Mouse (Mus musculus): ENCODE results near the gene Aprt.
A peak's percentile ranks its signal among the peaks of the same experiment; 100 is the strongest.
"Not testable (repeated sequence)": the region's sequence is repeated elsewhere in the genome, so short reads cannot be mapped to it uniquely, and the experiment has no call there.

Gene Aprt

GRCm38 (mm10) chr8:122586171-122586570 is 9.5 kb upstream of the Aprt start:
- no peak for DNase-seq (ENCODE audit: low spot score in 2 of 2)

GRCm38 (mm10) chr8:122585411-122585891 is 8.7 kb upstream of the Aprt start:
- DNase-seq (ENCODE audit: low spot score in 2 of 2) = no peak

GRCm38 (mm10) chr8:122584981-122585380 is 8.3 kb upstream of the Aprt start:
- no peak for DNase-seq (ENCODE audit: low spot score in 2 of 2)

- no peak for DNase-seq (ENCODE audit: low spot score in 2 of 2)
These were observed 4.2 kb upstream of the Aprt start for GRCm38 (mm10) chr8:122580926-122581325.

- DNase-seq (ENCODE audit: low spot score in 2 of 2) = no peak
These were observed 2.5 kb upstream of the Aprt start for GRCm38 (mm10) chr8:122579196-122579595.

- DNase-seq (ENCODE audit: low spot score in 2 of 2) = no peak
These were observed 407 bp upstream of the Aprt start for GRCm38 (mm10) chr8:122577116-122577515.

GRCm38 (mm10) chr8:122575735-122576647 is 718 bp downstream of the Aprt start:
- no peak for DNase-seq (ENCODE audit: low spot score in 2 of 2)

GRCm38 (mm10) chr8:122575286-122575685 is 1.4 kb downstream of the Aprt start:
- no peak for DNase-seq (ENCODE audit: low spot score in 2 of 2)

GRCm38 (mm10) chr8:122574667-122575251 is 1.9 kb downstream of the Aprt start:
- no peak for DNase-seq (ENCODE audit: low spot score in 2 of 2)

- DNase-seq (ENCODE audit: low spot score in 2 of 2) = no peak
These were observed 2.4 kb downstream of the Aprt start for GRCm38 (mm10) chr8:122574264-122574663.

- no peak for DNase-seq (ENCODE audit: low spot score in 2 of 2)
These were observed 3.1 kb downstream of the Aprt start for GRCm38 (mm10) chr8:122573577-122573976.

GRCm38 (mm10) chr8:122573176-122573575 is 3.5 kb downstream of the Aprt start:
- DNase-seq (ENCODE audit: low spot score in 2 of 2) = not testable (repeated sequence)

- DNase-seq (ENCODE audit: low spot score in 2 of 2) = no peak
These were observed 4.0 kb downstream of the Aprt start for GRCm38 (mm10) chr8:122572751-122573150.

GRCm38 (mm10) chr8:122571750-122572267 is 4.9 kb downstream of the Aprt start:
- no peak for DNase-seq (ENCODE audit: low spot score in 2 of 2)

GRCm38 (mm10) chr8:122571153-122571552 is 5.6 kb downstream of the Aprt start:
- no peak for DNase-seq (ENCODE audit: low spot score in 2 of 2)

- DNase-seq (ENCODE audit: low spot score in 2 of 2) = no peak
These were observed 6.7 kb downstream of the Aprt start for GRCm38 (mm10) chr8:122569996-122570395.

- DNase-seq (ENCODE audit: low spot score in 2 of 2) = no peak
These were observed 7.4 kb downstream of the Aprt start for GRCm38 (mm10) chr8:122569329-122569728.

GRCm38 (mm10) chr8:122568881-122569309 is 7.8 kb downstream of the Aprt start:
- no peak for DNase-seq (ENCODE audit: low spot score in 2 of 2)

- DNase-seq (ENCODE audit: low spot score in 2 of 2) = no peak
These were observed 8.6 kb downstream of the Aprt start for GRCm38 (mm10) chr8:122568109-122568504.

- peak; percentile 94 to 95 for DNase-seq (ENCODE audit: low spot score in 2 of 2)
These were observed 9.2 kb downstream of the Aprt start, which contains the start of gene Cdt1 for GRCm38 (mm10) chr8:122567361-122568108. Gene Cdt1 (plus strand): TSS chr8:122568015.

- peak; percentile 51 to 73 for DNase-seq (ENCODE audit: low spot score in 2 of 2)
These were observed 9.9 kb downstream of the Aprt start for GRCm38 (mm10) chr8:122566766-122567165.

Measured in heart, adult 9 months (tissue).